Mouse (Mus musculus) left cerebral cortex, postnatal 14 days (tissue): ENCODE measurements around the gene Prkaa1. TPM values are rescaled to one million over a fixed set of nuclear protein-coding genes. Genes with fewer than 3 reads are reported as not detected.
"Not testable (repeated sequence)": the region's sequence is repeated elsewhere in the genome, so short reads cannot be mapped to it uniquely, and the experiment has no call there.

Experiments
- DNase-seq, 2 experiments: peaks; one replicate each; pipeline ENCODE4 v3.0.0; 2021 to 2022; ENCODE audit warnings: low spot score in 2 of 2, mixed read lengths in 1 of 2
- intact Hi-C: fragments of 180-260 bp; cut with DNase I; formaldehyde crosslinking; loops from one replicate; pipeline ENCODE4 v1.15.1; 2025
- total RNA-seq, 2 experiments: library from RNA; stranded (reverse); gene quantifications; 2 replicates each; pipeline ENCODE4 v1.2.3; 2021

Gene Prkaa1
- total RNA-seq, 2 experiments from 2014 or later: 15.8 to 17.5 TPM

GRCm38 (mm10) chr15:5127487-5127886 is 16.2 kb upstream of the Prkaa1 start:
- intact Hi-C loops: no loop called here
- no peak for DNase-seq

- DNase-seq: no peak
- intact Hi-C loops: no loop called here
These were observed 15.3 kb upstream of the Prkaa1 start for GRCm38 (mm10) chr15:5128176-5128940.

GRCm38 (mm10) chr15:5129111-5129805 is 14.4 kb upstream of the Prkaa1 start:
- DNase-seq: no peak
- intact Hi-C loops: no loop called here

GRCm38 (mm10) chr15:5130887-5131668 is 12.6 kb upstream of the Prkaa1 start:
- intact Hi-C loops, DNase-seq: not testable (repeated sequence)

GRCm38 (mm10) chr15:5133301-5133700 is 10.4 kb upstream of the Prkaa1 start:
- intact Hi-C loops: no loop called here
- DNase-seq: no peak

- intact Hi-C loops: no loop called here
- no peak for DNase-seq
These were observed 9.5 kb upstream of the Prkaa1 start for GRCm38 (mm10) chr15:5134179-5134578.

GRCm38 (mm10) chr15:5134945-5135483 is 8.6 kb upstream of the Prkaa1 start:
- intact Hi-C loops: no loop called here
- DNase-seq: no peak

GRCm38 (mm10) chr15:5138021-5138856 is 5.4 kb upstream of the Prkaa1 start:
- intact Hi-C loops: no loop called here
- peak; percentile 32 to 57 for DNase-seq

GRCm38 (mm10) chr15:5139366-5139765 is 4.3 kb upstream of the Prkaa1 start:
- no peak for DNase-seq
- intact Hi-C loops: no loop called here

GRCm38 (mm10) chr15:5139863-5140262 is 3.8 kb upstream of the Prkaa1 start:
- no peak for DNase-seq
- intact Hi-C loops: no loop called here

- DNase-seq: no peak
These were observed 3.3 kb upstream of the Prkaa1 start for GRCm38 (mm10) chr15:5140357-5140756.

GRCm38 (mm10) chr15:5142047-5142446 is 1.6 kb upstream of the Prkaa1 start:
- intact Hi-C loops: no loop called here
- DNase-seq: no peak

More at GRCm38 (mm10) chr15:5140357-5140756, 3.3 kb upstream of the Prkaa1 start:
- intact Hi-C loops: no loop called here

- DNase-seq: no peak
- intact Hi-C loops: no loop called here
These were observed 947 bp upstream of the Prkaa1 start for GRCm38 (mm10) chr15:5142714-5143113.

GRCm38 (mm10) chr15:5144021-5144778 is 539 bp downstream of the Prkaa1 start:
- DNase-seq: peak; percentile 58 to 69
- intact Hi-C loops: no loop called here

GRCm38 (mm10) chr15:5145196-5145945 is 1.7 kb downstream of the Prkaa1 start:
- no peak for DNase-seq
- intact Hi-C loops: no loop called here

GRCm38 (mm10) chr15:5149187-5149586 is 5.5 kb downstream of the Prkaa1 start:
- intact Hi-C loops: no loop called here
- no peak for DNase-seq

- no peak for DNase-seq
- intact Hi-C loops: no loop called here
These were observed 8.5 kb downstream of the Prkaa1 start for GRCm38 (mm10) chr15:5152171-5152570.

- DNase-seq: no peak
- intact Hi-C loops: no loop called here
These were observed 11.0 kb downstream of the Prkaa1 start for GRCm38 (mm10) chr15:5154621-5155020.
